Mouse (Mus musculus) heart, adult 2 months (tissue): ENCODE measurements around the gene Gata5. TPM values are rescaled to one million over a fixed set of nuclear protein-coding genes. Genes with fewer than 3 reads are reported as not detected.

ENCODE experiments used
- DNase-seq, 2 experiments: peaks; one replicate each; pipeline ENCODE4 v3.0.0; 2021
- H3K27ac ChIP-seq: fragments of 200-600 bp; 2 replicates; pipeline ENCODE4 v1.8.1; 2022
- H3K27me3 ChIP-seq: fragments of 200-500 bp; 2 replicates; pipeline ENCODE4 v1.6.1; 2012; ENCODE audit warnings: mild to moderate bottlenecking, low read length, inconsistent platforms, mixed read lengths; ENCODE audit not compliant: control insufficient read depth, insufficient read depth
- H3K36me3 ChIP-seq: fragments of 200-500 bp; 2 replicates; pipeline ENCODE4 v1.6.1; 2012; ENCODE audit warnings: low read length, inconsistent platforms; ENCODE audit not compliant: control insufficient read depth, insufficient read depth
- H3K4me1 ChIP-seq: fragments of 200-500 bp; 2 replicates; pipeline ENCODE4 v1.6.1; 2011; ENCODE audit warnings: low read length; ENCODE audit not compliant: control insufficient read depth, insufficient read depth
- H3K4me3 ChIP-seq: fragments of 200-600 bp; 2 replicates; pipeline ENCODE4 v1.8.1; 2022
- H3K79me2 ChIP-seq: fragments of 200-500 bp; replicated peaks from 2 replicates; pipeline ENCODE4 v1.6.1; 2012; ENCODE audit warnings: mild to moderate bottlenecking, inconsistent platforms, low read length, moderate library complexity, mixed read lengths; ENCODE audit not compliant: control insufficient read depth, insufficient read depth
- H3K9ac ChIP-seq: fragments of 200-500 bp; 2 replicates; pipeline ENCODE4 v1.6.1; 2012; ENCODE audit warnings: low read depth, mild to moderate bottlenecking, control low read depth, inconsistent platforms, low read length, mixed read lengths
- CTCF ChIP-seq: fragments of 200-600 bp; IDR thresholded peaks from 2 replicates; pipeline ENCODE4 v1.8.1; 2022; ENCODE audit warnings: antibody characterized with exemption, mild to moderate bottlenecking, moderate library complexity
- EP300 ChIP-seq: fragments of 200-500 bp; IDR thresholded peaks from 2 replicates; pipeline ENCODE4 v1.6.1; 2011; ENCODE audit warnings: low read depth, low read length, control low read depth; ENCODE audit not compliant: insufficient read depth
- POLR2A ChIP-seq: fragments of 200-500 bp; IDR thresholded peaks from 2 replicates; pipeline ENCODE4 v1.6.1; 2011; ENCODE audit warnings: mild to moderate bottlenecking, low read depth, low read length, control low read depth; ENCODE audit not compliant: insufficient read depth
- WGBS: fragments of 180-500 bp; shearing (Covaris S2); methylation state at CpG from one replicate; pipeline ENCODE4 v1.1.7; 2018; 5-methylcytosine and 5-hydroxymethylcytosine counted together
- intact Hi-C: fragments of 180-260 bp; cut with DNase I; formaldehyde crosslinking; loops from one replicate; pipeline ENCODE4 v1.15.1; 2025
- long read RNA-seq: library from polyadenylated mRNA; stranded (forward); transcript quantifications from one replicate; pipeline ENCODE4 v2.0.0, GENCODE M21; 2021
- polyA plus RNA-seq: library from polyadenylated mRNA; depleted of rRNA; stranded (reverse); fragments of >200 nt; gene quantifications from 2 replicates; pipeline ENCODE4 v1.2.3, GENCODE M21; 2012; rRNA removed
- total RNA-seq, 2 experiments: library from RNA; stranded (reverse); gene quantifications; 2 replicates each; pipeline ENCODE4 v1.2.3; 2021

Gene Gata5
- total RNA-seq: under 1 TPM; 0.63 to 0.89 TPM
- polyA plus RNA-seq: 1.1 TPM in 2 replicates
- long read RNA-seq: 0 reads

DNA sequence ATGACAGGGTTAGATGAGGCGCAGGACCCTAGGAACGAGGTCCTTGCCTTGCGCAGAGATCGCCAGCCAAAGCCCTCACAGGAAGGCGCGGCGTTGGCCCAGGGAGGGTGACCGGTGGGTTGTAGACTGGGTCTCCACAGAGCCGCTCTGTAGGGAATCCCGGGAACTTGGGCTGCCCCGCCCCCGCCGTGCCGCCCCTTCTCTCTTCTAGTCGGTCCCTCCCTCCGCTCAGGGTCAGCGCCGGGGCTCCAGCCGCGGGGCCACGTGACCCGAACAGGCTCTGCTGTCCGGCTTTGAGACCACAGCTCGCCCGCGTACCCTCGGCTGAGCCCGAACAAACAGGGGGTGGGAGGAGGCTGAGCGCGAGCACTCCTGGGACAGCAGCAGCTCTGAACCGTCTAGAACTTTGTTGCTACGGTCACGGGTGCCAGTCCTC is at the start of gene Gata5:
TSS of gene Gata5 (minus strand) at position 149 of the 436 bp plus-strand sequence.
- Histone ChIP-seq H3K79me2 (no peaks in the 10 kb centered on the region), H3K27me3 (peaks cover 17% of the 10 kb centered on the region), H3K4me3 (peak within 1 kb of the TSS; percentile 31), H3K27ac (no peak within 1 kb of the TSS), H3K9ac (no peak within 1 kb of the TSS; the same call in 1 of the 2 replicates), H3K4me1 (peaks cover 3% of the 10 kb centered on the region), H3K36me3 (no peaks in the 10 kb centered on the region)
- intact Hi-C loops: no loop called here
- DNase-seq: peak; percentile 37 to 64
- TF ChIP-seq CTCF: no peak
- TF ChIP-seq EP300: no peak
- TF ChIP-seq POLR2A: no peak
- WGBS: 1% methylated on average over 32 of the region's 33 CpGs

DNA sequence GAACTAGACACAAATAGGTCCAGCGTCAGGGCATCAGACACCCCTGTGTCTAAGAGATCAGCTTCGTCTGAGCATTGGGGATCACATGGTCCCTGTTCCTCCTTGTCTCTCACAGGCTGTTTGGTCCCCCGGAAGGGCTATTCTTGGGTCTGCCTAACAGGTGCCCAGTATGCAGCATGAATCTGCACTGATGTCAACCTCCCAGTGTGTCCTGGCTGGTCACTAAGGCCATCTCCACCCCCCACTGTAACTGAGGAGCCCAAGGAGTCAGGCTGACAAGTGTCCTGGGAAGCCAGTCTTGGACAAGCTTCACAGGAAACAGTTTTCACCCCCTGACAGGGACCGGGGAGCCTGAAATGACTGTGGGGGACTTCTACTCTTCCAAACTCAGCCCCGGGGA is 42.2 kb upstream of the Gata5 start:
- H3K9ac ChIP-seq: no peak overlapping the region
- H3K27me3 ChIP-seq: no peaks in the 10 kb centered on the region
- no peak overlapping the region for H3K4me3 ChIP-seq
- WGBS: 66% methylated on average over 5 of the region's 5 CpGs
- DNase-seq: no peak
- H3K79me2 ChIP-seq: no peaks in the 10 kb centered on the region
- no peak overlapping the region for H3K27ac ChIP-seq
- H3K4me1 ChIP-seq: no peaks in the 10 kb centered on the region
- intact Hi-C loops: no loop called here
- TF ChIP-seq EP300 (no peak), POLR2A (no peak), CTCF (no peak)
- no peaks in the 10 kb centered on the region for H3K36me3 ChIP-seq

DNA sequence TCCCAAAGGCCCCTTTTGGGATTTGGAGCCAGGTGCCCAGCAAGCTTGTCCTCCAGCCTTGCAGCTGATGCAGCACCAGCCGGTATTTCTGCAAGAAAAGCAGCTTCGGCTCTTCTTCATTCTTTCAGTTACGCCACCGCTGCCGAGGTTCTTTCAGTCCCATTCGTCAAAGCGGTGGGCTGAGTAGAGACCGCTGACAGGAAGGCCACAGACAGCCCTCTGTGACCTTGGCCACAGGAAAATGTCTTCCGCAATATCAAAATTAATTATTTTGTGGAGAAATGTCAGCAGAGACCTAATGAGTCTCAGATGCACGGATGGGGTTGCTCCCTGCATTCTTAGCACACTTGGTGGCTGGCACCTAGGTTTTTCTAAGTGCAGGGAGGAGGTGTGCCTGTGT is 38.8 kb upstream of the Gata5 start:
- DNase-seq: no peak
- Histone ChIP-seq H3K27ac (no peak overlapping the region), H3K4me3 (no peak overlapping the region), H3K79me2 (no peaks in the 10 kb centered on the region), H3K36me3 (no peaks in the 10 kb centered on the region), H3K27me3 (no peaks in the 10 kb centered on the region), H3K4me1 (no peaks in the 10 kb centered on the region), H3K9ac (no peak overlapping the region)
- 86% methylated on average over 10 of the region's 10 CpGs for WGBS
- intact Hi-C loops: no loop called here
- TF ChIP-seq CTCF: no peak
- no peak for TF ChIP-seq POLR2A
- TF ChIP-seq EP300: no peak

DNA sequence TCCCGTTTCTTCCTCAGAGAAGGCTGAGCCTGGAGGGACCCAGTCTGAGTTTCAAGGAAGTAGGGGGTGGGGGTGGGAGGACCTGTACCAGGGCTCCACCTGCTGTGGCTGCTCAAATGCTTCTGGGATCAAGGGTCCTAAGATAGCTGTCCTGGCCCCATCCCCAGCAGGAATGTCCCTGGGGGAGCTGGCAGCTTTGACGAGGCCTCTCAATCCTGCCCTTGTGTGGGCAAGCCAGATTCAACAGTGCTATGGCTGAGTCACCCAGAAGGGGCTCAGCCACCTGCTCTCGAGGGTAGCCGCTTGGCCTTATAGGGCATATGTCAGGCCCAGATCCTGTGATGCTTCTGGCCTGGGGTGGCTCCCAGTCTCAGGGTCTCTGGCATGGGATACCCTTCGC is 33.9 kb upstream of the Gata5 start:
- Histone ChIP-seq H3K27me3 (no peaks in the 10 kb centered on the region), H3K27ac (no peak overlapping the region), H3K79me2 (no peaks in the 10 kb centered on the region), H3K36me3 (no peaks in the 10 kb centered on the region), H3K9ac (no peak overlapping the region), H3K4me1 (no peaks in the 10 kb centered on the region), H3K4me3 (no peak overlapping the region)
- 72% methylated on average over 5 of the region's 5 CpGs for WGBS
- no peak for DNase-seq
- intact Hi-C loops: no loop called here
- TF ChIP-seq CTCF (no peak), POLR2A (no peak), EP300 (no peak)

DNA sequence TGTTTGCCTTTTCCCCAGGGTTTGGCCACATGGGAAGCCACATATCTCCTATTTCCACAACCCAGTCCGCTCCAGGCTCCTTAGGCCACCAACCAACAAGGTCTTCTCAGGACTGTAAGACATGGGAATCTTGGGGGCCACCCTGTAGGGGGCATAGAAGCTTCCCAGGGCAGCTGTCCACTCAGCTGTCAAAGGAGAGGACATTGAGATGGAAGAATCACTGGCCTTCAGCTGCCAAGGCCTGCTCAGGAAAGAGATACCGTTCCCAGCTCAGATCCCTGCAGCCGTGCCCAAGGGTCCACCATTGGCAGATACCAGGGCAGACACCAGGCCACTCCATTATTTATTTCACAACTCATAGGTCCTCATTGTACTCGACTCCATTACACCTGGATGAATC is 32.9 kb upstream of the Gata5 start:
- Histone ChIP-seq H3K36me3 (no peaks in the 10 kb centered on the region), H3K9ac (no peak overlapping the region), H3K4me3 (no peak overlapping the region), H3K27me3 (no peaks in the 10 kb centered on the region), H3K27ac (no peak overlapping the region), H3K4me1 (no peaks in the 10 kb centered on the region), H3K79me2 (no peaks in the 10 kb centered on the region)
- intact Hi-C loops: no loop called here
- no peak for TF ChIP-seq EP300
- TF ChIP-seq POLR2A: no peak
- no peak for TF ChIP-seq CTCF
- DNase-seq: no peak
- WGBS: 74% methylated on average over 4 of the region's 4 CpGs

DNA sequence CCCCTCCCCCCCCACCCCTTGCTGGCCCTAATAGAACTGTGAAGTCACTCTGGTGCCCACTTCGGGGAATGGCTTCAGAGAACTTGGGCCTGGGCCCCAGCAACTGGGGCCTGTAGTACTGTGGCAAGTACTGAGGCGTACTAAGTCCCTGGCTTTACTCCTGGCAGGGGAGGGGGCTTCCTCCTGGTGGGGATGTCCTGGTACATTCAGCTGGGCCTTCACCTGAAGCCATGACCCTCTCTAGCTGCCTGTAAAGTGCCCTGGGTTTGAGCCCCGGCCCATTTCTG is 28.9 kb upstream of the Gata5 start:
- H3K4me3 ChIP-seq: no peak overlapping the region
- no peaks in the 10 kb centered on the region for H3K4me1 ChIP-seq
- H3K27me3 ChIP-seq: no peaks in the 10 kb centered on the region
- H3K27ac ChIP-seq: no peak overlapping the region; the same call in 1 of the 2 replicates
- no peaks in the 10 kb centered on the region for H3K79me2 ChIP-seq
- no peak overlapping the region for H3K9ac ChIP-seq
- H3K36me3 ChIP-seq: no peaks in the 10 kb centered on the region
- intact Hi-C loops: no loop called here
- 66% methylated on average over 3 of the region's 3 CpGs for WGBS
- DNase-seq: no peak
- no peak for TF ChIP-seq POLR2A
- no peak for TF ChIP-seq EP300
- TF ChIP-seq CTCF: no peak
